Mouse (Mus musculus) telencephalon, adult 2 months (tissue): ENCODE data around the gene Arhgap30.

Source experiments
- DNase-seq: peaks from one replicate; pipeline ENCODE4 v3.0.0-alpha.2; 2011; ENCODE audit warnings: low read depth, low spot score

Arhgap30 gene

DNA sequence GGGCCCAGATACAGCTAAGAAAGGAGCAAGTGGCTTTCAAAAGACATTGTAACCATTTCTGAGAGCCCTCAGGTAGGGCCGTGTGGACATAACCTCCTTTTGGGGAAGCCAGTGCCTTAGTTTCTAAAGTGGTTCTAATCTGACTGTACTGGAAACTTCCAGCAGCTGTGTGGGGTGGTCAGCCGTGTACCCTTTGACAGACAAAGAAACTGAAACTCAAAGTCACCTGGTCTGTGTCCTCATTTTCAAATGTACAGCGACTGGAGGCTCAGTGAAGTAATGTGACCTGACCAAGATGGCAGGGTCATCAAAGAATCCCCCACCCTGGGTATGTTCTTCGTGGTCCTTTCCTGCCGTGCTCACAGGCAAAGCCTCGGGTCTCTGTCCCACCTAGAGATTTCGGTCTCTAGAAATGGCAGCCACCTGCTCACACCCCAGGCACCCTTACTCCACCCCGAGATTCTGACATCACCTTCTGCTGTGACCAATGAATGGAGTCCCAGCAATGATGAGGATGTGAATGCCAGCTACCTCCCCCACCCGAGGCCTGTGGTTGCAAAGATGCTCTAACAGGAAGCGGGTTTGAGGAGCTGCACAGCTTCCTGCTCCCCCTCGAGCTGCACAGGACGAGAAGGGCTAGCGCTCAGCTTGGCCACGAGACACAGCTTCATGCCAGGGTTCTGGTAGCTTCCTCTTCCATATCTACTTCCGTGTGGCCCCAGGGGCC, at the start of gene Arhgap30:
TSS of gene Arhgap30 (plus strand) at position 579 of the 727 bp plus-strand sequence.
- DNase-seq: peak; percentile 32

DNA sequence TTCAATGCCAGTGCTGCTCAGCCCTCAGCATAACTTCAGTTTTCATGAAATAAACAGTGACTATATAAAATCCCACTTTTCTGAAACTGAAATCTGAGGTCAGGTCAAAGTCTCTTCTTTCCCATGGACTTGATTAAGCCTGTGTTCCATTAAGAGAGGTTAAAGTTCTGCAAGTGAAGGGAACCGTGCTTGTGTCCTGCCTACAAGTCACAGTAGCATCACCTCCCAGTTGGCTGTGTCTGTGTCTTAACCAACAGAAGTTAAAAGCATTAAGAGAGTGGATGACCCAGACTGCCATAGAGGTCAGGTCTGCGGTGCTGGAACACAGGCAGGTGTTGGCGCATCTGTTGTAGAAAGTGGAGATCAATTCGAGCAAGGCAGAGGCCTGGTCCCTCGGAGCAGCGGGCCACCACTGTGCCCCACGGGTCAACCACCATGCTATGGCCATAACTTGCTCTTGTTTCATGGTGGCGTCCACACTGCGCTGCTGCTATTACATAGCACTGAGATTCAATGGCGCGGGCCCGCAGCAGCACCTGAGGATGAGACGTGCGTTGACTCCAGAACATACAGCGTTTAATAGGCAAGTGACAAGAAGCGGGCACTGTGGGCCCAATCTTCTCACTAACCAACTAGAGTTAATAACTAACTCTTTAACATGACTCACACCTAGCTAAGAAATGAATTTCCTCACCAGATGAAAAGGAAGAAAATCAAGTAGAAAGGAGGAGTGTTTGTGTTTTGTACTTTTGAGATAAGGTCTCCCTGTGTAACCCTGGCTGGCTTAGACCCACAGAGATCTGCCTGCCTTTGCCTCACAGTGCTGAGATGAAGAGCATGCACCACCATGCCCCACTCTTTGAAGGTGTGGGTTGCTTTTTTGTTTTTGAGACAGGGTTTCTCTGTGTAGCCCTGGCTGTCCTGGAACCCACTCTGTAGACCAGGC, 46.2 kb upstream of the Arhgap30 start:
- DNase-seq: no peak

DNA sequence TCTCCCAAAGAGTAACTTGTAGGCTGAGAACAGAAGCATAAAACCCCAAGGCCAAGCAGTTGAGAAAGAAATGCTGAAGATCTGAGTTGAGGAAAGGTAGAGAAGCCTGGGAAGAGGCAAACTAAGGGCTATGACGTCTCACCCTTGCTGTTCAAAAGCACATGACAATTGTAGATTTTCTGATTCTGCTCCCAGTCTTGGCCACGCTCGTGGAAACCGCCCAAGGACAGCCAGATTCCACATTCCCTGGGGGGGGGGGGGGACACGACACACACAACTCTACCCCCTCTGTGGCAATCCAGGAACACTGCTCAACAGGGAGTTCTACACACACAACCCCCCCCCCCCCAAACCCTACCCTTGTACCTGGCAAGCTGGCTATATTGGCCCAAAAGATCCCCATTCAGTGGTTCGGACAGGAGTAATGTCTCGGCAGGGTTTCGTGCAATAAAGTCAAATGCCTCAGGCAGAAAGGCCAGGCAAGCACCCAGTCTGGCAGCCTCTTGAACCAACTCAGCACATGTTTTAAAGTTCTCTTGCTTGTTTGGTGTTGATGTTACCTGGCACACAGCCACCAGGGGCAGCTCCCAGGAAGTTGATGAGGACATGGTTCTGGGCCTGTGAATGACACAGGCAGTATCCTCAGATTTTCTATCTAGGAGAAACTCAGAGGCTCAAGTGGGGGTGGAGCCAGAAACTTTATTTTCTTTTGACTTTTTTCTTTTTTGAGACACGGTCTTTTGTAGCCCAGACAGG, 44.7 kb upstream of the Arhgap30 start:
- no peak for DNase-seq

DNA sequence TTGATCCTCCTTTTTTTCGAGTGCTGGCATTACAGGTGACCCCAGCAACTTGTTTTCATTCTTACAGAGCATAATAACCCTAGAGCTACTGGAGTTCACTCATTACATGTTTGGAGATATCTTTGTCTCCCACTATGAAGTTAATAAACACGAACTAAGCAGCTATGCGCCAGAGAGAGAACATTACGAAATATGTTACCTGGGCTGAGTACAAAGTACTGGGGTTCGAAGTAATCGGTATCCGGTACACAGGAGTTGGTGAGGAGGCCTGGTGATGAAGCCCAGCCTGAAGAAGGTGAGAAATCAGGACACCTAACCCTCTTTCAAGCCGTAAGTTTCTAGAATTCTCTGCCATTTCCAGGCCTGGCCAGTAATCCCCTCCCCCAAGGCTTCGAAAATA, 44.0 kb upstream of the Arhgap30 start:
- DNase-seq: no peak

DNA sequence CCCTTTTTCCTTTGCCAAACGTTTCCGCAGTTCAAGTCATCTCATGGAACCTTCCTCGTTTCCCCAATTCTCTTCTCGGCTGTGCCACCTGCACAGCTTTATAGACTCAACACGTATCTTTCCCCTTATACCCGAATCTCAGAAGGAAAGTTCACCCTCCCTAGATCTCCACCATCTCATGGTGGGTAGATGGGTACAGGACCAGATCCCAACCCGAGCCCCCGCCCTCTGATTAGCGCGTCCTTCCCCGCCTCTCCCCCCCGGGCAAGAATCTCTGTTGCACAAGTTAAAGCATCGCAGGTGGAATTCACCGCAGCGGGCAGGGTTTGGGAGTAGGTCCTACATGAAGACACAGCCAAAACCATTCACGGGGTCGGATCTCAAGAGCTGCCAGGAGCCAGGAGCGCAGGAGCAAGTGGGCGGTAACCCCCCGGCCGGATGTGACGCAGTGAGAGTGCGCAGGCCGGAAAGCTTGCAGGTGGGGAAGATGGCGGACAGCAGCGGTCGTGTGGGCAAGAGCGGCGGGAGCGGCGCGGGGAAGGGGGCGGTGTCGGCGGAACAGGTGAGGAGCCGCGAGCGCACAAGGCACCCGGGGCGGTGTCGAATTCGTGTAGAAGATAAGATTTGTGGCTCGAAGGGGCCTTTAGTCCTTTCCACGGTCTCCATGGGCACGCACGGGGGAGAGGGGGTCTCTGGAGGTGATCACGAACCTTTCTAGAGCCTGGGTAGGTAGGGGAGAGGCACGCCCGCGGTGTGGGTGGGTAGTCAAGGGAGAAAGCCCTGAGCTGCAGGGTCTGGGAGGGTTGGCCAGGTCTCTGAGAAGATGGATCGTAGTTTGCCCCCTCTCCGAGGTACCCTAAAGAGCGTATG, 43.3 kb upstream of the Arhgap30 start, which contains the start of the genes Nit1 and Pfdn2:
TSS of gene Nit1 (minus strand) at position 422 of the 870 bp plus-strand sequence.
TSS of gene Pfdn2 (plus strand) at position 446 of the 870 bp plus-strand sequence.
- peak; percentile 86 for DNase-seq

DNA sequence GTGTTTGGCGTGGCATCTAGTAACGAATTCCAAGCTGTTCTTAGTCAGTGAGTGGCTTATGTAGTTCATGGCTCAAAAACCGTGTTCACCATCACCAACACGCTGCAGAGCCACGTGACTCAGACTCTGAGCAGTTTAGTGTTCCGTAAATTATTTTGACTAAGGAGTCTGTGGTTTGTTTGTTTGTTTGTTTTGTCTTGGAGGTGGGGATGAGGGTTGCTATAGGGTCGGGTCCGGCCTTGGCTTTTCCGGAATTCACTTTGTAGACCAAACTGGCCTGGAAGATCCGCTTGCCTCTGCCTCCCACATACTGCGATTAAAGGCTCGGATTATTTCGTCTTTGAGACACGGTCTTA, 42.7 kb upstream of the Arhgap30 start:
- no peak for DNase-seq

DNA sequence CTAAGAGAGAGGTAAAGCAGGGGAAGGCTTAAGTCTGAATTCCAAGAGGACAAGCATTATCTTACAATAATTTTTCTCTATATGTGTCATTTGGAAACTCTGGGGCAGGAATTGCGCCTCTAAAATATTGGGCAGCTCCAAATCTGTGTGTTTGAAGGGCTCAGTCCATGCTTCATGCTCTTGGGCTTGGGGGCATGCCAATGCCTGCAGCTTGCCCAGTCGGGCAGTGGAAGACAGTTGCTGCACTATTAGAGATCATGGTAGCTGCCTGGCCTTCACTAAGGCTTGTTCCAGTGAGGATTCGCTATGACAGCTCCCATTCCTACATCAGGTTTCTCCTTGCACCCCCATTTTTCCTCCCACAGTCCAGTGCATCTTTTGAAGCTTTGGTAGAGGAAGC, 40.1 kb upstream of the Arhgap30 start:
- no peak for DNase-seq

DNA sequence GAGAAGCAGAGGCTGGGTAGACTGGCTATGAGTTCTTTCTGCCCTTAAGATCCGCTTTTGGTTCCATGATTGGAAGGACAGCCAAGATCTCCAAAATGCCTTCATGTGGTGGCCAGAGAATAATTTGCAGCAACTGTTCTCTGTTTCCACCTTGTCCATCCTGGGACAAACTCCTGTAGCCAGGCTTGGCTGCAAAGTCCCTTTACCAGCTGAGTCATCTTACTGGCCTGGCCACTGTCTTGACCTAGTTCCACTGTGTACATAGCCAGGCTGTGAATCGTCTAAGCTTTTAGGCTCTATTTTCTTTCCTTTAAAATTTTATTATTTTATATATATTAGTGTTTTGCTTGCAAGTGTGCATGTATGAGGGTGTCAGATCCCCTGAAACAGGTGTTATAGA, 39.5 kb upstream of the Arhgap30 start:
- no peak for DNase-seq

DNA sequence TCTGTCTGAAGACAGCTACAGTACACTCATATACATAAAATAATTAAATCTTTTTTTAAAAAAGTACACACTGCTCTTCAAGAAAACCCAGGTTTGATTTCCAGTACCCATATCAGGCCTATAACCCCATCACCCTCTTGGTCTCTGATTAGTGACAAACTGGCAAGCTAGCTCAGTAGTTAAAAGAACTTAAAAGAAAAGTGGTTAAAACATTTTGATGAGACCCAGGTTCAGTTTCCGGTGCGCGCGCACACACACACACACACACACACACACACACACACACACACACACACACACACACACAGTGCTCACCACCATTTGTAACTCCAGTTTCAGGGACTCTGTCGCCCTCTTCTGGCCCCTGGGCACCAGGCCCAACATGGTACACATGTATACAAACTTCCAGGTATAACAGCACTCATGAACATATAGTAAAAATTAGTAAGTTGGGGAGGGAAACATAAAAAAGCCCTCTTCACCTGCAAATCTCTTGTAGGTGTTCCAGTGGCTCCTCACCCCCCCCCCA, 32.9 kb upstream of the Arhgap30 start:
- DNase-seq: no peak

DNA sequence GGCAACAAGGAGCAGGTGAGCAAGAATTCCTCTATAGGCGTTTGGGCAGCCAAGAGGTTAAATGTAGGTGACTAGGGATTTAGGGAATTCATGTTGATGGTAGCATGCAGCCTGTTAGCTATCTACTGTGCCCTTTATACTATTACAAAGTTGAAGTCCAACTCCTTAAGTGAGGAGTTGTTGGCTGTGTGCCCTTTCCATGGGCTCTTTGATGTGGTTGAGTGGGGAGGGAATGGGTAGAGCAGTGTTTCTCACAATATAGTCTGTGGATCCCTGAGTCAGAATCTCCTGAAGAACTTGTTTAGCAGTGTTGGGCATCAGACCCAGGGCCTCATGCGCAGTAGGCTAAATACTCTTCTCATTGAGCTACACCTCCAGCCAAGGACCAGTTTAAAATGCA, 31.9 kb upstream of the Arhgap30 start:
- no peak for DNase-seq

DNA sequence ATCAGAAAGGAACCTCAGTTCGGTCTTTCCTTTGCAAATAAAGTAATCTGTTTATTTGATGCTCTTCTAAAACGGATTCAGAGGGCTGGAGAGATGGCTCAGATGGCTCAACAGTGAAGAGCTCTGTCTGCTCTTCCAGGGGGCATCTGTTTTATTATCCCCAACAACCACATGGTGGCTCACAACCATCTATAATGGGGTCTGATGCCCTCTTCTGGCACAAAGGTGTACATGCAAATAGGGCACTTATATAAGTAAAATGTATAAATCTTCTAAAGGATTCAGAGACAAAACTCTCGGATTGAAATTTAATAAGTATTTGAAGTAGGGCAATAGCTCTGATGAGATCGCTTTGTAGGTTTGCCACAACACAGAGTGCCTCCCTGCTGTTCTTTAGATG, 30.3 kb upstream of the Arhgap30 start:
- no peak for DNase-seq

DNA sequence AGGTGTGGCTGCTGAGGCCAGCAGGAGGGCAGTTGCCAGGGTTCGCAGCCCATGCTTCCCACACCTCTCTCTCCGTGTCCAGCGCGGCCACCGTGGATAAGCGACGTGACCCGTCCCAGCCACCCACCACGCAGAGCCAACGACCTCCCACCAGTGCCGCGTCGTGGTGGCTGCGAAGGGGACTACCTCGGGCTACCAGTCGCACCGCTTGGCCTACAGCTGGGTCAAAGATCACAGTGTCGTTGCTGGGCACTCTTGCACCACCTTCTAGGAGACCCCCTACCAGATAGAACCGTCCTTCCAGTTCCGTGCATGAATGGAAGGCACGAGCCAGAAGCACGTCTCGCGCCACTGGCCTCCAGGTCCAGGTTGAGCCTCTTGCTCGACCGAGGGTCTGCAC, 28.5 kb upstream of the Arhgap30 start:
- DNase-seq: no peak

DNA sequence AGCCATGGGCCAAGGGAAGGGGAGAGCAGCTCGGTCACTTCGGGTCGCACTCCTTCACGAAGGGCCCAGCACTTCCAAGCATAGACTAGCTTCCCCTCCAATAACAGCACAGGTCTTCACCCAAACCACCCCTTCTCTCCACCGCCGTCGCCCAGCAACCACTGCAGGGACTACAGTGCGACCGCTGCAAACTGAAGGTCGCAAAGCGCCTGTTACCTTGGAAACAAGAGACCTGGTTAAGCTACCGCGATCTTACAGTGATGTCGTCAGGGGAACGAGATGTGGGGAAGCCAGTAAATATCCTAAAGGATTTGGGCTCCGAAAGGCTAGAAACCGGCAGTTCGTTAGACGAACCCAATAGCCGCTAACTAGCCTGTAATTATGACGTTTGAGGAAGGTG, 28.1 kb upstream of the Arhgap30 start, which contains the start of gene Klhdc9:
TSS of gene Klhdc9 (minus strand) at position 143 of the 400 bp plus-strand sequence.
- DNase-seq: peak; percentile 98

DNA sequence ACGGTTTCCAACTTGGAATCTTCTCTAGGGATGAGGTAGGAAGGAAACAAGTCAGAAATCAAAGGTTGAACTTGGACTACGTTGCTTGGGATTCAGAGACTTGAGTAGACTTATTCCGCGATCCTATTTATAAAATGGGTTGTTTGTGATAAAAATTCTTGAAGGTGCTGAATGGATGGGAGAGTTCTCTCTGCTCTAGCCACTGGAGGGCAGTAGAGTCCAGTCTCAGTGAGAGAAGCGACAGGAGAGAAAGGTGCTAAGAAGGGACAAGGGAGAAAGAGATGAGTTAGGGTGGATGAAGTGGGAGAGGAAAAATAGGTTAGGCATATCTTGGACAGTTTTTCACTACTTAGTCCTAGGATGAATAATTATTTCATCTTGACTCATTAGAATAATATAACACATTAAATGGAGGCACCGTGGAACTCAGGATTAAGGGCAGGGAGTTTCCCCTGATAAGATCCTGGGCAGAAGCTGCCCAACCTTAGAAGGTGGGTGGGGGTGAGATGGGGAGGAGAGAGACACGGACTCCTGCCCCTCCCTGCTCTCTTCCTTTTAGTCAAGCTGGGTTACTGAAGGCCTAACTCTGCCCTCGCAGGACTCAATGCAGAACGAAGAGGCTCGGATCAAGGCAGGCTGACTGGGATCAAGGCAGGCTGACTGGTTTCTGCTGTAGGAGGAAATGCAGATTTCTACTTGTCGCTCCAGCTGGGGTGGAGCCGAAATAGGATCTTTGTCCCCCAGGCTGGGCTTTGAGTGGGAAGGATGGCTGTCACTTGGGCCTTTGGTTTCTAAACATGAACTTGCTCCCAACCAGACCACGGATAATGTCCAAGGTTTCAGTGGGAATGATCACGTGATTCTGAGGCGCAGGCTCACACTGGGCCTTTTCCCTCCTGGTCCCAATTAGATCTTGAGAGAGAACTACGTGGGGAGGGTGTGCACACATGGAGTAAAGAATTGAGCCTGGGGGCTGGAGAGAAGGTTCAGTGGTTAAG, 27.3 kb upstream of the Arhgap30 start:
- DNase-seq: peak; percentile 88

DNA sequence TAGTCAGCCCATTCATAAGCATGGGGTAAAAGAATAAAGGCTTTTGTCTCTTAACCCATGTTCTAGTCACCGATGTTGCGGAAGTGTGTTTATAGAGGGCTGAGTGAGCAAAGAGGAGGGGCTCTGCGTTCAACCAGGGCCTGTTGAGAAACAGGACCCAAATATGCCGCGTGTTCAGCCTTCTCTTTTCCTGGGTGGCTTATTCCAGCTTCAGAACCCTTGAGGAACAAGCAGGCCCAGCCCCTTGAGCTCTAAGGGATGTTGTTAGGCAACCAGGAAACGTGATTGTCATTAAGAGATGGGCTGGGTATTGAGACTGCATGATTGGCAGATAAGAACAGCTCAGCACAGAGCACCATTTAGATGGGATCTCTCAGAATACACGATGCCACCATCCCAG, 22.8 kb upstream of the Arhgap30 start:
- no peak for DNase-seq

DNA sequence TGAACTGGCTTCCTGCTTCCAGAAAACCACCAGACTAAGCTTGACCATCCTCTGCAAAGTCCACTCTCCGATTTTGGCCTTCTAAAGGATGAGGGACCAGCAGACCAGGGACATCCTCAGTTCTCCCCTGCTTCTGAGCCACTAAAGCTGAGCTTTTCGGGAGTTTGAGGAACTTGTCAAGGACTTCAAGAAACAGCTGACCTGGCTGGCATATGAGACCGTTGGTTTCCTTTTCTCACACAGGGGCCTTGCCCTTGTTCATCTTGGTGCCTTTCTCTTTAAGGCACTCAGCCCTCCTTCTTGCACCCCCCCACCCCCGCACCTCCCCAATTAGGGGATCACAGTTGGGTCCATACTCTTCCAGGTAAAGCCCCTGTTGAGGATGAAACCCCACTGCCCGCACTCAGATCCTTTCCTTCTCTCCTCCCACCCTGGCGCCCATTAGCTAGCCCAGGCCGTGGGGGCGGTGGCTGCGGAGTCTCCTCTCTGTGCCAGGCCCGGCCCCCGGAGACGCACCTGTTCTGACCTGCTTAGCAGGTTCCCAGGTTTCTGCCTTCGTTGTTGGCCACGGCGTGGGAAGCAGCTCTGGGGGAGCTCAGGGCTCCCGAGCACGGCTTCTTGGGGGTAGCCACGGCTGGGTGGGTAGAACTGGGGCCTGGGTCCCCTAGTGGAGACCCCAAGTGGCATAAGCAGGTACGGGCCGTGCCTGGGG, 18.8 kb upstream of the Arhgap30 start, which contains the start of gene Nectin4:
TSS of gene Nectin4 (plus strand) at position 255 of the 712 bp plus-strand sequence.
- DNase-seq: no peak

DNA sequence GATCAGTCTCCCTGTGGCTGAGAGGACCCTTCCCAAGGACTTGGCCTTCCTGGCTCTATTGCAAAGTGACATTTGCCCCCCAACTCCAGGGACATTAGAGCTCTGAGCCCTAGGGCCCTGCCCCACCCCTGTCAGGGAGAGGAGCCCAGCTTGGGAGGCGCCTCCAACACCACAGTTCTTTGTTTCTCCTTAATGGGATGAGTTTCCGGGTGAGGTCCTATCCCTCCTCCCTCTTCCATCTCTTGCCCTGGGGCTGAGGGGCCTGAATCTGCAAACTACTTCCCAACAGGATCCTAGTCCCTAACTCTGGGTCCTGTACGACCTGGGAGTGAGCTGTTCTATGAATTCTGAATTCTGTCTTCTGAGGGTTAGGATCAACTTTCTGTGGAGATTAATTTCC, 15.9 kb upstream of the Arhgap30 start:
- DNase-seq: no peak

DNA sequence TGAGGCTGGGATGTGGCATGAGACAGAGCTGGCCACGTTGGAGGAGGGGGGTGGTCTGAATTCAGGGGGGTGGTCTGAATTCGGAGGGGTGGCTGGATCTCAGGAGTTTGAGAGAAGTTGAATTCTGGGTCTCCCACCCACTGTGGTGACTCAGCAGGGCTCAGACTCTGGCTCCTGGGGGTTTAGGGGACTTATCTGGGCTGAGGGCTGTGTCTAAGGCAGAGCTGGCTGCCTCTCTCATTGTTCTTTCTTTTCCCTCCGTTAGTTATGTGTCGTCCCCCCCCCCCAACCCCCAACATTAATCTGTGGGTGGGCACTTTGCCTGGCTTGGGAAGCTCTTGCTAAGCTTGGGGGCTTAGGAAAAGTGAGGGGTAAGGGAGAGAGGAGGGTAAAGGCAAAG, 14.8 kb upstream of the Arhgap30 start:
- DNase-seq: no peak

DNA sequence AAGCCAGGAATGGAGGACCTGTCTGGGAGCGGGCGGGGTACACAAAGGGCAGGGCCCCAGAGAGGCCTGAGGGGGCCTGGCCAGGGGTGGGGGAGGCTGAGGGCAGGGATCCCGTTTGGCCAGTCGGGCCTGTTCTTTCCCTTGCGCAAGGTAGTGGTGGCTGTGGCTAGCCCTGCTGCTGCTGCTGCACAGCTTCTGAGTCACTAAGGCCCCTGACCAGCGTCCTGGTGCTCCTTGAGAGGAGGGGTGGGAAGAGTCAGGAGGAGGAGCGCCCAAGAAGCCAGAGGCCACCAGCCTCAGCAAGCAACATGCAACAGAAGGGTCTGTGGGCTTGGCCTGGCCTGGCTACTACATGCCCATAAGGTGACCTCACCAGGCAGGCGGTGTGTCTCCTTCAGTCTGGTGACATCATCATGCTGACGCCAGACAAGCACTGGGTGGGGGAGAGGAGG, 13.1 kb upstream of the Arhgap30 start:
- no peak for DNase-seq
